Mouse (Mus musculus) stomach, embryonic 16.5 days (tissue): Measurements from ENCODE around the gene Gm28845. TPM values are rescaled to one million over a fixed set of nuclear protein-coding genes. Genes with fewer than 3 reads are reported as not detected.
"Not testable (repeated sequence)": the region's sequence is repeated elsewhere in the genome, so short reads cannot be mapped to it uniquely, and the experiment has no call there.

Experiments used
- ATAC-seq: fragments of 200-750 bp; cut with Nextera tagmentation; 2 replicates; pipeline ENCODE4 v1.8.0; 2017; ENCODE audit warnings: moderate number of reproducible peaks, moderate TSS enrichment; ENCODE audit not compliant: insufficient read depth, low FRiP score
- H3K27ac ChIP-seq: fragments of 300-500 bp; sonication (generic); 2 replicates; pipeline ENCODE4 v1.5.1; 2014; ENCODE audit warnings: low read length
- H3K27me3 ChIP-seq: fragments of 300-500 bp; sonication (generic); 2 replicates; pipeline ENCODE4 v1.6.1; 2014; ENCODE audit warnings: low read length, control low read depth, mixed read lengths; ENCODE audit not compliant: control insufficient read depth, insufficient read depth
- H3K36me3 ChIP-seq: fragments of 300-500 bp; sonication (generic); 2 replicates; pipeline ENCODE4 v1.6.1; 2014; ENCODE audit warnings: low read length; ENCODE audit not compliant: control insufficient read depth, insufficient read depth
- H3K4me1 ChIP-seq: fragments of 300-500 bp; sonication (generic); 2 replicates; pipeline ENCODE4 v1.6.1; 2014; ENCODE audit warnings: low read length, control low read depth, mixed read lengths; ENCODE audit not compliant: control insufficient read depth, insufficient read depth
- H3K4me2 ChIP-seq: fragments of 300-500 bp; sonication (generic); 2 replicates; pipeline ENCODE4 v1.6.1; 2014; ENCODE audit warnings: low read depth, low read length, mixed read lengths
- H3K4me3 ChIP-seq: fragments of 300-500 bp; sonication (generic); replicated peaks from 2 replicates; pipeline ENCODE4 v1.5.1; 2014; ENCODE audit warnings: mild to moderate bottlenecking, low read length
- H3K9ac ChIP-seq: fragments of 300-500 bp; sonication (generic); 2 replicates; pipeline ENCODE4 v1.6.1; 2014; ENCODE audit warnings: low read length
- H3K9me3 ChIP-seq: fragments of 300-500 bp; sonication (generic); replicated peaks from 2 replicates; pipeline ENCODE4 v1.6.1; 2016; ENCODE audit warnings: low read length, control low read depth; ENCODE audit not compliant: control insufficient read depth
- WGBS: fragments of 180-500 bp; shearing (Covaris S2); extraction: QIAGEN DNeasy Blood & Tissue Kit; methylation state at CpG from one replicate; pipeline ENCODE4 v1.1.7; 2014; 5-methylcytosine and 5-hydroxymethylcytosine counted together
- polyA plus RNA-seq: library from polyadenylated mRNA; unstranded; fragments of >200 nt; fragmentation: Nextera tagmentation; extraction: Ambion mirVana; gene quantifications from 2 replicates; pipeline ENCODE4 v1.2.1, GENCODE M21; 2015

The Gm28845 gene
- polyA plus RNA-seq, 1 experiment from 2014 or later: not detected

- not testable (repeated sequence) for H3K9me3 ChIP-seq, ATAC-seq, H3K27ac ChIP-seq, H3K4me2 ChIP-seq, H3K4me1 ChIP-seq, H3K27me3 ChIP-seq, H3K36me3 ChIP-seq, H3K4me3 ChIP-seq, H3K9ac ChIP-seq
- WGBS: 53% methylated on average over 10 of the region's 12 CpGs
These were observed 68.4 kb downstream of the Gm28845 start, which contains the start of gene Cryge for GRCm38 (mm10) chr1:65050952-65051351. Cryge (minus strand) TSS chr1:65051149.

Other genes starting within 250 kb of the Gm28845 start
- 4.9 and 5.0 TPM in 2 replicates for gene Plekhm3, start 162.7 kb downstream of the Gm28845 start, polyA plus RNA-seq
- gene Akr1cl, start 86.8 kb downstream of the Gm28845 start, polyA plus RNA-seq: 0.51 and 0.81 TPM in 2 replicates
- not detected in 2 replicates for gene Cryge, start 68.4 kb downstream of the Gm28845 start, polyA plus RNA-seq
- gene Crygd, start 56.1 kb downstream of the Gm28845 start, polyA plus RNA-seq: not detected in 2 replicates
- not detected in 2 replicates for gene Crygc, start 45.9 kb downstream of the Gm28845 start, polyA plus RNA-seq
- gene Crygb, start 37.3 kb downstream of the Gm28845 start, polyA plus RNA-seq: not detected in 2 replicates
- not detected in 2 replicates for gene Cryga, start 16.2 kb downstream of the Gm28845 start, polyA plus RNA-seq
- 0.17 TPM in 1 of 2 replicates, not detected in the other for gene D630023F18Rik, start 3.7 kb upstream of the Gm28845 start, polyA plus RNA-seq
- gene Idh1, start 66.9 kb upstream of the Gm28845 start, polyA plus RNA-seq: 159 and 172 TPM in 2 replicates
- gene Pikfyve, start 67.1 kb upstream of the Gm28845 start, polyA plus RNA-seq: 7.4 and 7.8 TPM in 2 replicates
- gene Pth2r, start 162.5 kb upstream of the Gm28845 start, polyA plus RNA-seq: not detected in 2 replicates